Mouse (Mus musculus): Measurements from ENCODE around the gene Ccdc162. TPM values are rescaled to one million over a fixed set of nuclear protein-coding genes. Genes with fewer than 3 reads are reported as not detected.

The Ccdc162 gene
- polyA plus RNA-seq, 2 experiments from 2014 or later, result 0.33 to 1.1 TPM

Other genes starting within 250 kb of the Ccdc162 start
- gene Mical1, start 240.3 kb downstream of the Ccdc162 start, polyA plus RNA-seq (2017; shearing (Covaris generic)), result 10 to 100 TPM; 67.8 to 99.6 TPM
- 10 to 100 TPM; 23.2 to 25.9 TPM for gene Smpd2, start 226.3 kb downstream of the Ccdc162 start, polyA plus RNA-seq (2017; shearing (Covaris generic))
- under 1 TPM in 1 of 2 experiments, not detected in 1; 0.89 TPM for gene Ppil6, start 226.2 kb downstream of the Ccdc162 start, polyA plus RNA-seq (2017; shearing (Covaris generic))
- 100 to 1,000 TPM; 202 to 222 TPM for gene Cd164, start 197.2 kb downstream of the Ccdc162 start, polyA plus RNA-seq (2017; shearing (Covaris generic))
- gene Cep57l1, start 93.2 kb upstream of the Ccdc162 start, polyA plus RNA-seq (2017; shearing (Covaris generic)), result 10 to 100 TPM; 15.4 to 17.1 TPM
- gene Sesn1, start 93.3 kb upstream of the Ccdc162 start, polyA plus RNA-seq (2017; shearing (Covaris generic)), result 10 to 100 TPM; 77.3 to 80.5 TPM